Mouse (Mus musculus) erythroblast, adult 5-6 weeks (primary cell): Measurements from ENCODE around the gene Defb22. TPM values are rescaled to one million over a fixed set of nuclear protein-coding genes. Genes with fewer than 3 reads are reported as not detected.
A peak's percentile ranks its signal among the peaks of the same experiment; 100 is the strongest.

Experiments used
- ATAC-seq: replicated peaks from 2 replicates; pipeline ENCODE4 v1.8.0; 2016; ENCODE audit warnings: moderate number of reproducible peaks, mild to moderate bottlenecking, moderate TSS enrichment, inconsistent platforms; ENCODE audit not compliant: poor library complexity, low FRiP score, severe bottlenecking
- total RNA-seq, 2 experiments: library from RNA; stranded (forward) in 1 of 2; stranded (reverse) in 1 of 2; fragments of 150-400 nt in 1 of 2; fragments of 200-764, 138-1000 nt in 1 of 2; gene quantifications; 2 replicates each; pipeline versions ENCODE4 v1.2.3 to v1.2.4; 2015 to 2017; ENCODE audit warnings: low replicate concordance in 2 of 2

Gene Defb22
- total RNA-seq, 2 experiments from 2014 or later = not detected

DNA sequence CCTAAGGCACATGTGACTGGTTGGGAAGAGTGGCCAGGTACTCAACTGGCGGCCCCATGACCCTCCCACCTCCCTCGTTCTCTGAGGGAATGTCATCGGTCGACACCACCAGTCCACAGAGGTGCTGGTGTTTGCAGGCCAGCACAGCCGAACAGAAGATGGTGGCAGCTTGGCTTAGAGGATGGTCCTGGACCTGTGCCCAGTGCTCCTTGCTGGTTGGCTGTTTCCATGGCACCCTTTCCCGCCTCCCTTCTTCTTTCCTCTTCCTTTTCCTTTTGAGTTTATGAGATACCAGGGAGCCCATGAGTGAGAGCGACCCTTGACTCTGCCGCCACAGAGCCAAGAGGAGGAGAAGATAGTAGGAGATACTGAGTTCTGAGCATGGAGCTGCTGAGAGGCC is 46.7 kb downstream of the Defb22 start:
- no peak for ATAC-seq

DNA sequence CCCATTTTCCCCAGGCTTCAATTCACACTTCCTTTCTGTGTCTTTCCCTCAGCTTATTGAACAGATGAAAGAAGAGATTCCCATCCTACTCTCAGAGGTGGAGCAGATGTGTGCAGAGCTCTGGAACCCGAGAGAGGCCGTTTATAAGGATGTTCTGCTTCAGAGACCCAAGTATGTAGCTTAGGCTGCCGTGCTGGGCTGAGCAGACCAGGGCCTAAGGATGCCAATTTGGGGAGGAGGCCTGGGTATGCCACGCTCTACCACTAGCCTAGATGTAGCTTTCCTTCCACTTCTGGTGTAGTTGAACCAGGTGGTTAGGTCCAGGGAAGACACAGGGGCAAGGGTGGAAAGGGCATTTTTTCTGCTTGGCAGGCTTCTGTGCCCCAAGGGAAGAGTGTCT is 47.6 kb downstream of the Defb22 start:
- no peak for ATAC-seq

DNA sequence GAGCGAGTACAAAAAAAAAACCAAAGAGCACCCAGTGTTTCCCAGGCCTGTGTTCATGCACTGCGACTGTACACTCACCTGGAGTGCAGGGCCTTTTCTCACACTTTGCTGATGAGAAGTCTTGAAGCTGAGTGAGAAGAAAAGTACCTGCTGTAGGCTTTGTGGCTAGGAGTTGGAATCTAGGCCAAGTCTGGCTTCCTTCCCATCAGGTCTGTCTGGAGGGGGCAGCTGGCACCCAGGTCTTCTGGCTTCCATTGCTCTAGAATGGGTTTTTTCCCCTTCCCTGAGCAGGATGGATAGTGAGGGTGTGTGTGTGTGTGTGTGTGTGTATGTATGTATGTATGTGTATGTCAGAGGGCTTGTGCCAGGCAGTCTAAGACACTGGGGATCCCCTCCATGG is 50.1 kb downstream of the Defb22 start:
- ATAC-seq = no peak

DNA sequence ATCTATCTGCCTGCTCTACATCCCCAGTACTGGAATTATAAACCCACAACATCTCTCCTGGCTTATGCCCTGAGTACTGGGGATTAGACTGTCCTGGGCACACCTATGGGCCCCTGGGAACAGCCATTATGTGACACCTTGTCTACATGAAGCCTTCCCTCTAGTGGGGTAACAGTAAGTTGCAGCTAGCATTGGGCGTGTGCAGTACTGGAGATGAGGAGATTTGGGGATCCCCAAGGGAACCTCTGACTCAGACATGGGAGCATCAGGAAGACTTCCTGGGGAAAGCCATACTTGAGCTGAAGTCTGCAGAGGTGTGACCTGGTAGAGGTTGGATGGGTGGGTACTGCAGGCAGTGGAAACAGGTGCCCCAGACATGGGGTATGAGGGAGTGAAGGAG is 51.0 kb downstream of the Defb22 start:
- ATAC-seq = 0 out of 2 replicates have a peak, but pooled peaks have one; percentile 5

DNA sequence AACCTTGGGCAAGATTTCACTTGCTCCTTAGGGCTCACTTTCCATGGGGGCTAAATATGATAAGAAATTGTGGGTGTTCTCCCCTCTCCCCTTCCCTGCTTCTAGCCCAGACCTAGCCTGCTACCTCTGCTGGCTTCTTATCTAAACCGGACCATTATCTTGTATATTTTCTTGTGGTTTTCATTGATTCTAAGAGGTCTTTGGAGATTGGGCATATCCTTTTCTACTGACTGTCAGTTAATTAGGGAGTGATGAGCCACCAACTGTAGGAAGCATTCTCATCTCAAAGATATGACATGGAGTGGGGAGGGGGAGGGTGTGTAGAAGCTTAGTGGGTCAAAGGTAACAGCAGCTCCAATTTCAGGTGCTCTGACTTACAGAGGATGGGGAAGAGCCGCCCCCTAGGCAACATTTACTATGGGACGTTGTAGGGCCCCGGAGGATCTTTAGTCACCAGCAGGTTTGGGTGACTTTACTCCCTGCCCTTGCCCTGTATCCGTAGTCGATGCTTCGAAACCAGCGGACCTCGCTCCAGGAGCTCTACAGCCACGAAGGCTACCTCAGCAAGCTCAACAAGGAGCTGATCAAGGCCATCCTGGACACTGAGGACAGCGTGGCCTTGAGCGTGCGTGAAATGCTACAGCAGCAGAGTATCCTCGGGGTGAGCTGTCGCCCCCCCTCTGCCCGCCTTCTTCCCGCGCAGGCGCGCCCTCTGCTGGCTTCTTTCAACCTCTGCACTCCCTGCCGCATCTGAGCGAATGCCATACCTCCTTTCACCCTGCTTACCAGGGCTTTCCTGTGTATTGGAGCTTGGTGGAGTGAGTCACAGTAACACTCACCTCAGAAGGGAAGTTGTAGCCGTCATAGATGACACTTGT is 52.7 kb downstream of the Defb22 start:
- peak; percentile 83 for ATAC-seq

DNA sequence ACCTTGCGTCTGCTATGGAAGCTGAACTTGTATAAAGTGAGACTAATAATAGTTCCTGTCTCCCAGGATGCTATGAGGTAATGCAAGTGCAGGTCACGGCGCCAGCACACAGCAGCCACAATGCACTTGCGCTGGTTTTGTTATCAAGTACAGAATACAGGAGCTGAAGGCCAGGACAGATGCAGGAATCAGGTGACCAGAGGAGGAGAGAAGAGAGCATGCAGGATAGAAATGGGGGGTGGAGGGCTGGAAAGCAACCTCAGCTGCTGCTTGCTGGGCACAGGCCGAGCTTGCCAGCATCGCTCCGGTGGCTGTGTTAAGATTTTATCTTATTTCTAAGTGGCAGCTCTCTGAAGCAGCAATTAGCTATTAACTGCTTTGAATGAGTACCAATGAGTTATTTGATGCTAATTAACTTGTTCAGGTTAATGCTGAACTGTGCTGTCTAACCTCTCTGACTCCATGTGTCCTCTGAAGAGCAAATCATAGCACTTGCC is 53.5 kb downstream of the Defb22 start:
- no peak for ATAC-seq

Other genes starting within 250 kb of the Defb22 start
- 9.6 and 17.9 TPM in 2 replicates for gene Tbc1d20, start 196.3 kb downstream of the Defb22 start, total RNA-seq (2015; ENCODE audit: low replicate concordance)
- 5.6 and 9.9 TPM in 2 replicates for gene Tbc1d20, start 196.3 kb downstream of the Defb22 start, total RNA-seq (2017; ENCODE audit: low replicate concordance)
- gene Rbck1, start 157.5 kb downstream of the Defb22 start, total RNA-seq (2015; ENCODE audit: low replicate concordance) = 28.2 TPM in 2 replicates
- gene Rbck1, start 157.5 kb downstream of the Defb22 start, total RNA-seq (2017; ENCODE audit: low replicate concordance) = 16.6 and 25.1 TPM in 2 replicates
- gene Trib3, start 146.1 kb downstream of the Defb22 start, total RNA-seq (2015; ENCODE audit: low replicate concordance) = 1.0 TPM in 1 of 2 replicates, not detected in the other
- gene Trib3, start 146.1 kb downstream of the Defb22 start, total RNA-seq (2017; ENCODE audit: low replicate concordance) = 0.26 and 0.98 TPM in 2 replicates
- not detected in 2 replicates for gene Nrsn2, start 113.5 kb downstream of the Defb22 start, total RNA-seq (2015; ENCODE audit: low replicate concordance)
- not detected in 2 replicates for gene Nrsn2, start 113.5 kb downstream of the Defb22 start, total RNA-seq (2017; ENCODE audit: low replicate concordance)
- 2.3 and 2.5 TPM in 2 replicates for gene Sox12, start 92.1 kb downstream of the Defb22 start, total RNA-seq (2015; ENCODE audit: low replicate concordance)
- 0.42 and 1.2 TPM in 2 replicates for gene Sox12, start 92.1 kb downstream of the Defb22 start, total RNA-seq (2017; ENCODE audit: low replicate concordance)
- gene Zcchc3, start 75.1 kb downstream of the Defb22 start, total RNA-seq (2015; ENCODE audit: low replicate concordance) = 0.58 and 2.3 TPM in 2 replicates
- gene Zcchc3, start 75.1 kb downstream of the Defb22 start, total RNA-seq (2017; ENCODE audit: low replicate concordance) = 0.84 and 1.2 TPM in 2 replicates
- gene 6820408C15Rik, start 74.6 kb downstream of the Defb22 start, total RNA-seq (2015; ENCODE audit: low replicate concordance) = not detected in 2 replicates
- gene 6820408C15Rik, start 74.6 kb downstream of the Defb22 start, total RNA-seq (2017; ENCODE audit: low replicate concordance) = not detected in 2 replicates
- gene Defb23, start 25.5 kb downstream of the Defb22 start, total RNA-seq (2015; ENCODE audit: low replicate concordance) = not detected in 2 replicates
- not detected in 2 replicates for gene Defb23, start 25.5 kb downstream of the Defb22 start, total RNA-seq (2017; ENCODE audit: low replicate concordance)
- not detected in 2 replicates for gene Defb20, start 13.1 kb downstream of the Defb22 start, total RNA-seq (2015; ENCODE audit: low replicate concordance)
- gene Defb20, start 13.1 kb downstream of the Defb22 start, total RNA-seq (2017; ENCODE audit: low replicate concordance) = not detected in 2 replicates
- not detected in 2 replicates for gene Defb26, start 21.6 kb upstream of the Defb22 start, total RNA-seq (2015; ENCODE audit: low replicate concordance)
- gene Defb26, start 21.6 kb upstream of the Defb22 start, total RNA-seq (2017; ENCODE audit: low replicate concordance) = not detected in 2 replicates
- gene Defb28, start 28.1 kb upstream of the Defb22 start, total RNA-seq (2015; ENCODE audit: low replicate concordance) = not detected in 2 replicates
- not detected in 2 replicates for gene Defb28, start 28.1 kb upstream of the Defb22 start, total RNA-seq (2017; ENCODE audit: low replicate concordance)
- gene Defb29, start 50.0 kb upstream of the Defb22 start, total RNA-seq (2015; ENCODE audit: low replicate concordance) = not detected in 2 replicates
- not detected in 2 replicates for gene Defb29, start 50.0 kb upstream of the Defb22 start, total RNA-seq (2017; ENCODE audit: low replicate concordance)
- not detected in 2 replicates for gene Gm17416, start 79.2 kb upstream of the Defb22 start, total RNA-seq (2015; ENCODE audit: low replicate concordance)
- gene Gm17416, start 79.2 kb upstream of the Defb22 start, total RNA-seq (2017; ENCODE audit: low replicate concordance) = not detected in 2 replicates
- gene Defb21, start 82.6 kb upstream of the Defb22 start, total RNA-seq (2015; ENCODE audit: low replicate concordance) = not detected in 2 replicates
- not detected in 2 replicates for gene Defb21, start 82.6 kb upstream of the Defb22 start, total RNA-seq (2017; ENCODE audit: low replicate concordance)
- not detected in 2 replicates for gene Defb19, start 90.2 kb upstream of the Defb22 start, total RNA-seq (2015; ENCODE audit: low replicate concordance)
- not detected in 2 replicates for gene Defb19, start 90.2 kb upstream of the Defb22 start, total RNA-seq (2017; ENCODE audit: low replicate concordance)
- not detected in 2 replicates for gene Defb45, start 109.3 kb upstream of the Defb22 start, total RNA-seq (2015; ENCODE audit: low replicate concordance)
- not detected in 2 replicates for gene Defb45, start 109.3 kb upstream of the Defb22 start, total RNA-seq (2017; ENCODE audit: low replicate concordance)
- gene Defb36, start 114.2 kb upstream of the Defb22 start, total RNA-seq (2015; ENCODE audit: low replicate concordance) = not detected in 2 replicates
- gene Defb36, start 114.2 kb upstream of the Defb22 start, total RNA-seq (2017; ENCODE audit: low replicate concordance) = not detected in 2 replicates
- gene Defb25, start 132.9 kb upstream of the Defb22 start, total RNA-seq (2015; ENCODE audit: low replicate concordance) = not detected in 2 replicates
- not detected in 2 replicates for gene Defb25, start 132.9 kb upstream of the Defb22 start, total RNA-seq (2017; ENCODE audit: low replicate concordance)
- 0.77 TPM in 1 of 2 replicates, not detected in the other for gene Rem1, start 136.8 kb upstream of the Defb22 start, total RNA-seq (2015; ENCODE audit: low replicate concordance)
- gene Rem1, start 136.8 kb upstream of the Defb22 start, total RNA-seq (2017; ENCODE audit: low replicate concordance) = 0.60 TPM in 1 of 2 replicates, not detected in the other
- 32.9 and 37.4 TPM in 2 replicates for gene H13, start 179.3 kb upstream of the Defb22 start, total RNA-seq (2015; ENCODE audit: low replicate concordance)
- gene H13, start 179.3 kb upstream of the Defb22 start, total RNA-seq (2017; ENCODE audit: low replicate concordance) = 13.8 and 20.8 TPM in 2 replicates
- 2.3 TPM in 1 of 2 replicates, not detected in the other for gene Mcts2, start 196.9 kb upstream of the Defb22 start, total RNA-seq (2015; ENCODE audit: low replicate concordance)
- gene Mcts2, start 196.9 kb upstream of the Defb22 start, total RNA-seq (2017; ENCODE audit: low replicate concordance) = 1.4 and 3.2 TPM in 2 replicates
- gene Id1, start 246.1 kb upstream of the Defb22 start, total RNA-seq (2015; ENCODE audit: low replicate concordance) = 3.6 TPM in 1 of 2 replicates, not detected in the other
- gene Id1, start 246.1 kb upstream of the Defb22 start, total RNA-seq (2017; ENCODE audit: low replicate concordance) = 3.7 and 4.5 TPM in 2 replicates